Mouse (Mus musculus) myocyte (in vitro differentiated cells): ENCODE measurements around the gene Cyfip2.

Source experiments
- E2F4 ChIP-seq: IDR thresholded peaks from one replicate; pipeline ENCODE4 v1.6.1; 2011; ENCODE audit warnings: mild to moderate bottlenecking, control low read depth, moderate library complexity; ENCODE audit not compliant: insufficient read depth
- MAX ChIP-seq: IDR thresholded peaks from one replicate; pipeline ENCODE4 v1.6.1; 2011; ENCODE audit warnings: low read depth, mild to moderate bottlenecking, control low read depth
- POLR2A ChIP-seq: IDR thresholded peaks from one replicate; pipeline ENCODE4 v1.6.1; 2011; ENCODE audit warnings: low read depth, mild to moderate bottlenecking, control low read depth, moderate library complexity; ENCODE audit not compliant: insufficient read length

DNA sequence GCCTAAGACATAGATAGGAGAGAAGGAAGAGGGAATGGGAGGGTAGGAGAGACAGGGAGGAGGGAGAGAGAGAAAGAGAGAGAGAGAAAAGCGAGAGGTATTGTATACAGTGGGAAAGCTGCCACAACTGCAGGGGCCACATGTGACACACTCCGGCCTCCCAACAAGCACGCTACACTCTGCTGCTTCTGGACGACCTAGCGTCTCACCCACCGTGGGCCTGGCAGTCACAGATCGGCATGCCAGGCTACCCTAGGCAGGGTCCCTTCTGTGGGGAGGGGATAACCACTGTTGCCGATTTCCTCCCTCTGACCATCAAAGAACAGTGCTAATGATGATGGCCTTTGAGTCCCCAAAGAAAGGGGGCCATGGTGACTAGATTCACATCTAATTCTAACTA lies 53.9 kb downstream of the Cyfip2 start:
- no peak for TF ChIP-seq E2F4
- no peak for TF ChIP-seq POLR2A
- TF ChIP-seq MAX: no peak
